Mouse (Mus musculus) G1E (cell line): ENCODE results near the gene Gm17482. TPM values are rescaled to one million over a fixed set of nuclear protein-coding genes. Genes with fewer than 3 reads are reported as not detected.
A peak's percentile ranks its signal among the peaks of the same experiment; 100 is the strongest.

Source experiments
- ATAC-seq: 2 replicates; pipeline ENCODE4 v1.8.0; 2016; ENCODE audit warnings: mild to moderate bottlenecking; ENCODE audit not compliant: insufficient number of reproducible peaks, poor library complexity, low FRiP score, severe bottlenecking; ENCODE audit errors: extremely low read depth
- DNase-seq: peaks from one replicate; pipeline ENCODE4 v3.0.0; 2012; ENCODE audit warnings: low spot score
- H3K27me3 ChIP-seq: 2 replicates; pipeline ENCODE4 v1.6.1; 2012; ENCODE audit warnings: mild to moderate bottlenecking, low read length, inconsistent platforms; ENCODE audit not compliant: insufficient read depth
- H3K36me3 ChIP-seq: replicated peaks from 2 replicates; pipeline ENCODE3; 2012; ENCODE audit warnings: mild to moderate bottlenecking, inconsistent platforms
- H3K4me1 ChIP-seq: 2 replicates; pipeline ENCODE4 v1.6.1; 2012; ENCODE audit warnings: low read depth, low read length, inconsistent platforms, mixed read lengths; ENCODE audit not compliant: insufficient read depth
- H3K4me3 ChIP-seq: 2 replicates; pipeline ENCODE4 v1.5.1; 2012; ENCODE audit warnings: low read depth, mild to moderate bottlenecking, inconsistent platforms, low read length, moderate library complexity, mixed read lengths
- H3K9me3 ChIP-seq: replicated peaks from 2 replicates; pipeline ENCODE4 v1.6.1; 2012; ENCODE audit warnings: inconsistent platforms
- CTCF ChIP-seq: IDR thresholded peaks from 2 replicates; pipeline ENCODE4 v1.5.1; 2012; ENCODE audit warnings: low read depth, low read length, inconsistent platforms, mixed read lengths
- GATA1 ChIP-seq: IDR thresholded peaks from 2 replicates; pipeline ENCODE4 v1.6.1; 2012; ENCODE audit warnings: borderline replicate concordance, low read length, inconsistent platforms, mixed read lengths
- GATA2 ChIP-seq: IDR thresholded peaks from 2 replicates; pipeline ENCODE4 v1.6.1; 2012; ENCODE audit warnings: low read depth, low read length, inconsistent platforms, borderline replicate concordance
- POLR2AphosphoS5 ChIP-seq: IDR thresholded peaks from 2 replicates; pipeline ENCODE4 v1.6.1; 2012; ENCODE audit warnings: low read depth, low read length, inconsistent platforms; ENCODE audit not compliant: insufficient replicate concordance
- TAL1 ChIP-seq: conservative IDR thresholded peaks from 2 replicates; pipeline ENCODE4 v1.6.1; 2012; ENCODE audit warnings: low read depth, low read length, inconsistent platforms, mixed read lengths
- polyA plus RNA-seq: library from polyadenylated mRNA; stranded (reverse); fragments of >175 nt; gene quantifications from 2 replicates; pipeline ENCODE4 v1.2.3, GENCODE M21; 2012
- total RNA-seq, 2 experiments: library from RNA; stranded (forward) in 1 of 2; stranded (reverse) in 1 of 2; fragments of 200-1000 nt in 1 of 2; fragments of >200 nt in 1 of 2; fragmentation: Nextera tagmentation in 1 of 2; gene quantifications; 2 replicates each; pipeline ENCODE4 v1.2.3; 2014 to 2017

Gm17482 gene
- total and polyA plus RNA-seq, 3 experiments, result not detected

- H3K4me3 ChIP-seq, result no peak overlapping the region
- H3K36me3 ChIP-seq, result no peaks in the 10 kb centered on the region
- TF ChIP-seq GATA1, result no peak
- no peak for TF ChIP-seq POLR2AphosphoS5
- TF ChIP-seq CTCF, result no peak
- no peak for TF ChIP-seq GATA2
- TF ChIP-seq TAL1, result no peak
- H3K4me1 ChIP-seq, result no peaks in the 10 kb centered on the region
- DNase-seq, result no peak
- ATAC-seq, result no peak
- peaks cover 6% of the 10 kb centered on the region; the same call in 1 of the 2 replicates for H3K27me3 ChIP-seq
- H3K9me3 ChIP-seq, result no peaks in the 10 kb centered on the region
These were observed 16.3 kb upstream of the Gm17482 start for GRCm38 (mm10) chr6:115210820-115211219.

DNA sequence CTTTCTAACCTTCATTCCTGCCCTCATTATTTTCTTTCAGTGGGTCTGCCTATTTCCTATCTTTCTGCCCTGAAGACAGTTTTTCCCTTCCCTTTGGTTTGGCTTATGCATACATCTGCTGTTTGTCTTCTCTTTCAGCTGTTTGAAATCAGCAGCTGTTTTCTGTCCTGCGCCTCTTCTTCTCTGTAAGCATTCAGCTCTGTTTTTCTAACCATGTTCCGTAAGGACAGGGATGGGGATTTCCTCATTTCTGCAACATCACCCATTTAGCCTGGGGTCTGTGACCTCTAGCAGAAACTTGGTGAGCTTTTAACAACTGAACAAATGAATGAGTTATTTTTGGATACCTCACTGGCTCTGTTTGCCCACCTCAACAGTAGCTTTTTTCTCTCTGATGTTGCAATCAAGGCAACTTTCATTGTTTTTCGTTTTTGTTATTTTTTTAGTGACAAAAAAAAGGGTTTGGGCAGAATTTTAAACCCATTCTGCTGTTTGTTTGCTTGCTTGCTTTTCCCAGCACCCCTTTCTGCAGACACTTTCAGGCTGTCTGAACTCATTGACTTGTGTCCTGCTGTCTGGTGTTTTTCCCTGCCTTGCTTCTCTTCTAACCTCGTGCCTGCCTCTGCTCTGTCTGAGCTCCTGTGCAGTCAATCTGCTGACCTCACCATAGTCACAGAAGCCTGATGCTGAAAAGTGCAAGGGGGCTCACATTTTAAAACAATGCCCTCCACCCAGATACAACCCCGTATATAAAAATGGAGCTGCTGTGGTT lies 14.8 kb upstream of the Gm17482 start:
- DNase-seq (no peak), ATAC-seq (no peak)
- H3K4me1 ChIP-seq, result no peaks in the 10 kb centered on the region
- TF ChIP-seq POLR2AphosphoS5, result no peak
- no peak for TF ChIP-seq GATA1
- no peaks in the 10 kb centered on the region for H3K9me3 ChIP-seq
- no peaks in the 10 kb centered on the region for H3K36me3 ChIP-seq
- H3K4me3 ChIP-seq, result no peak overlapping the region
- H3K27me3 ChIP-seq, result peaks cover 6% of the 10 kb centered on the region; the same call in 1 of the 2 replicates

GRCm38 (mm10) chr6:115213129-115213528 lies 14.0 kb upstream of the Gm17482 start:
- TF ChIP-seq GATA2, result no peak
- no peak for TF ChIP-seq CTCF
- TF ChIP-seq GATA1, result no peak
- no peak for TF ChIP-seq POLR2AphosphoS5
- TF ChIP-seq TAL1, result no peak
- DNase-seq (no peak), ATAC-seq (no peak)
- no peaks in the 10 kb centered on the region for H3K9me3 ChIP-seq
- no peaks in the 10 kb centered on the region for H3K4me1 ChIP-seq
- H3K36me3 ChIP-seq, result no peaks in the 10 kb centered on the region
- peaks cover 6% of the 10 kb centered on the region; the same call in 1 of the 2 replicates for H3K27me3 ChIP-seq
- H3K4me3 ChIP-seq, result no peak overlapping the region

DNA sequence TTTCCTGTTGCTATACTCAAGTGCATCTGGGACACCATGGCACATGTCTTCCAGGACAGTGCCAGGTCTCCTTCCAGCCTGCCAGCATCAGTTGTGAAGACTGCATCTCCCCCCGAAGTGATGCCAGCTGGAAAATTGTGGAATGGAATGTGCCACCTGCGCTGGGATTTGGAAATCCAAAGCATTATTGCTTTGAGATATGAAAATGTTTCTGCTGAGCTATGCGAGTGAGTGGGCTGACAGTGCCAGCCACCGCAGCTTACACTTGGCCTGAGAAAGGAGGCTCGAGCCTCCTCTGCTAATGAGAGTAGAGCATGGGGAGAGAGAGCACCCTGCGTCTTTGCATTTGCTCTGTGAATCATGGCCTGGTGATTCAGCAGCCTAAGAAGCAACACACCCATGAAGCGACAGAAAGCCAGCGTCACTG lies 5.9 kb upstream of the Gm17482 start:
- Histone ChIP-seq H3K36me3 (no peaks in the 10 kb centered on the region), H3K4me1 (no peaks in the 10 kb centered on the region), H3K9me3 (no peaks in the 10 kb centered on the region), H3K27me3 (peaks cover 10% of the 10 kb centered on the region; the same call in 1 of the 2 replicates), H3K4me3 (no peak overlapping the region)
- ATAC-seq (no peak), DNase-seq (no peak)
- no peak for TF ChIP-seq CTCF
- no peak for TF ChIP-seq POLR2AphosphoS5
- no peak for TF ChIP-seq GATA2
- no peak for TF ChIP-seq GATA1
- no peak for TF ChIP-seq TAL1

- no peaks in the 10 kb centered on the region for H3K4me1 ChIP-seq
- no peak overlapping the region for H3K4me3 ChIP-seq
- TF ChIP-seq TAL1 (no peak), POLR2AphosphoS5 (no peak), GATA2 (no peak)
- H3K36me3 ChIP-seq, result no peaks in the 10 kb centered on the region
- DNase-seq, result no peak
- no peak for ATAC-seq
- H3K27me3 ChIP-seq, result peaks cover 10% of the 10 kb centered on the region; the same call in 1 of the 2 replicates
- no peaks in the 10 kb centered on the region for H3K9me3 ChIP-seq
These were observed 1.6 kb upstream of the Gm17482 start for GRCm38 (mm10) chr6:115225519-115225918.

DNA sequence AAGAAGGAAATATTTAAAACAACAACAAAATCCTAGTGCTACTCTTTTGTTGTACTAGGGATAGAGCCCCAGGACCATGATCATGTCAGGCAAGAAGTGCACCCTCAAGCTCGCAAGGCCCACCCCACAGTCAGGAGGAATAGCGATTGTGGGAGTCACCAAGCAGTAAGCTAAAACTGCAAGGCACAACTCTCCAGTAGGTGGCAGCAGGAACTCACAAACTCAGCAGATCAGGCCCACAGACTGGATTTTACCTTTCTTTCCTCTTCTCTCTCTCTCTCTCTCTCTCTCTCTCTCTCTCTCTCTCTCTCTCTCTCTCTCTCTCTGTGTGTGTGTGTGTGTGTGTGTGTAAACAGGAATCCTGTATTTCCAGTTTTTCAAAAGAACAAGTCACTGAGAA lies 386 bp downstream of the Gm17482 start:
- 0 out of 2 replicates have a peak, but pooled peaks cover 3% of the 10 kb centered on the region for H3K27me3 ChIP-seq
- TF ChIP-seq POLR2AphosphoS5 (no peak), CTCF (peak; percentile 25; the same call in 1 of the 2 replicates), TAL1 (no peak), GATA2 (no peak), GATA1 (no peak)
- no peaks in the 10 kb centered on the region for H3K36me3 ChIP-seq
- ATAC-seq (peak; percentile 49; the same call in 1 of the 2 replicates), DNase-seq (peak; percentile 26)
- no peaks in the 10 kb centered on the region for H3K9me3 ChIP-seq
- H3K4me3 ChIP-seq, result no peak overlapping the region
- no peaks in the 10 kb centered on the region for H3K4me1 ChIP-seq

GRCm38 (mm10) chr6:115230557-115230956 lies 3.4 kb downstream of the Gm17482 start:
- H3K4me1 ChIP-seq, result no peaks in the 10 kb centered on the region
- H3K27me3 ChIP-seq, result no peaks in the 10 kb centered on the region
- DNase-seq (no peak), ATAC-seq (no peak)
- H3K9me3 ChIP-seq, result no peaks in the 10 kb centered on the region
- H3K4me3 ChIP-seq, result no peak overlapping the region
- no peaks in the 10 kb centered on the region for H3K36me3 ChIP-seq
- TF ChIP-seq GATA2, result no peak
- no peak for TF ChIP-seq GATA1
- no peak for TF ChIP-seq TAL1
- no peak for TF ChIP-seq POLR2AphosphoS5
- TF ChIP-seq CTCF, result no peak
